Mouse (Mus musculus): ENCODE results near the gene Bbs9. TPM values are rescaled to one million over a fixed set of nuclear protein-coding genes. Genes with fewer than 3 reads are reported as not detected.
"Not testable (repeated sequence)": the region's sequence is repeated elsewhere in the genome, so short reads cannot be mapped to it uniquely, and the experiment has no call there.

Gene Bbs9
- total RNA-seq, 1 experiment from 2014 or later = 41.6 TPM

DNA sequence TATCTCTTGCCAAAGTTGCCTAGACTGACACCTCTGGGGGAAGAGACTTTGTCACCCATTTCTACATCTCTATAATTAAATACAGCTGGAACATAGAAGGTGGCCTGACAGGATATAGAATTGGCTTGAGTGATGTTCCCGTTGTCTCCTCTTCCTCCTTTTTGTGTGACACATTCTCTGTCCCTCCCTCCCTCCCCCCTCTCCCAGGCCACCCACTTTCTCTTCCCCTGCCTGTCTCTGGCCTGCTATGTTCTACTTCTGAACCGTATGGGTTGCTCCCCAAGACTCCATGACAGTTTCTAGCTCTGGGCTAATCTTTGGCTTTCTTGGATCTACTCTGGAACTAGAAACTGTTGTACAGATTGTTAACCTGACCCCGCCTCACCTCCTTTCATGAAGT lies 348.3 kb downstream of the Bbs9 start:
- no peak for ATAC-seq (replicated peaks in 1 of 2; ENCODE audit: insufficient read depth in 1 of 2, low FRiP score in 2 of 2, low TSS enrichment in 1 of 2, low read depth in 1 of 2, poor library complexity in 2 of 2, severe bottlenecking in 2 of 2)

GRCm38 (mm10) chr9:22824910-22825309 lies 349.4 kb downstream of the Bbs9 start:
- ATAC-seq (replicated peaks in 1 of 2; ENCODE audit: insufficient read depth in 1 of 2, low FRiP score in 2 of 2, low TSS enrichment in 1 of 2, low read depth in 1 of 2, poor library complexity in 2 of 2, severe bottlenecking in 2 of 2) = no peak

DNA sequence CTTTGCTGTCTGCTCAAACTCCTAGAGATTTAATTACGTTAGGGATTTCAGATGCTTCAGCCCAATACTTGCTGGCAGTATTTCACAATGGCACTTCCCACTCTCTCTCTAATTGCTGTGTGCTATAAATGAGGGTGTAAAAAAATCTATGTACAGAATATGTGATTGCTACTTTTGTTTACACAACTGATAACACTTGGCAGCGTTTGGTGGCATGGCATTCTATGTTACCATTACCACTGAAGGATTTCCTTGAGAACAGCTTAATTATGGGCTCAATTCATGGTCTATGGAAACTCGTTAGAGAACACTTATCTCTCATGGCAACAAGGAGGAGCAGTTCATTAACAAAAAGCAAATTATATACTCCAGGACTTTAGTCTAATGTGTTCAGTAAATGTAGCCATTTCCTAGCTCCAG lies 351.1 kb downstream of the Bbs9 start:
- ATAC-seq (replicated peaks in 1 of 2; ENCODE audit: insufficient read depth in 1 of 2, low FRiP score in 2 of 2, low TSS enrichment in 1 of 2, low read depth in 1 of 2, poor library complexity in 2 of 2, severe bottlenecking in 2 of 2) = no peak

GRCm38 (mm10) chr9:22827176-22827770 lies 351.8 kb downstream of the Bbs9 start:
- ATAC-seq (replicated peaks in 1 of 2; ENCODE audit: insufficient read depth in 1 of 2, low FRiP score in 2 of 2, low TSS enrichment in 1 of 2, low read depth in 1 of 2, poor library complexity in 2 of 2, severe bottlenecking in 2 of 2) = no peak

DNA sequence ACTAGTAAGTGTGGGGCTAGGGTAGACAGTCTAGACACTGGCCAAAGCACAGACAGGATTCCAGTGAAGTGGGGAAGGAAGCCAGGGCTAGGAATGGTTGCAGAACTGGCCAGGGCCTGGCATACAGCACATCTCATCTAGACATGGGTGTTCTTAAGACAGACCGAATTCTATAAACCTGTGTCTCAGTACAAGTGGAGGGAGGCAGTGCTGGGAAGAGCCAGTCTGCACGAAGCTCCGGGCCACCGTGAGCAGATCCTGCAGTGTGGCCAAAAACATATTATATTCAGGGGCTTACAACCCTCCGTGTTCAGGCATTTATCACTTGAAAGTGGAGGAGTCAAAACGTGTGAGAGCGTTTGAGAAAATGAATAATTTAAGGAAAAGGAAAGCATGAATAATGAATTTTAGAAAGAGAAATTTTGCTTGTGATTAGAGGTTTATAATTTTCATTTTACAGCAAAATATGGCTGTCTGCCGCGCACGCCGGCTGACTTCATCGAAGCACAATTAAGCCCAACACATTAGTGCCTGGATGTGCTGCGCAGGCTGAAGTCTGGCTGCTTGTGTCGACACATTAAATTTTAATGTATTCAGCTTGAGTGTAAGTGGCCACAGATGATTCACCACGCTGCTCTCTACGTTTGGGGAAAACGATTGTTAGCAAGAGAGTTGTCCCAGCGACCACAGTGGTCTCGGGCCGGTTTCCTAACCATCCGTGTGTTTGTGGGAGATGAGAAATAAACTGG lies 353.9 kb downstream of the Bbs9 start:
- no peak for ATAC-seq (replicated peaks in 1 of 2; ENCODE audit: insufficient read depth in 1 of 2, low FRiP score in 2 of 2, low TSS enrichment in 1 of 2, low read depth in 1 of 2, poor library complexity in 2 of 2, severe bottlenecking in 2 of 2)

DNA sequence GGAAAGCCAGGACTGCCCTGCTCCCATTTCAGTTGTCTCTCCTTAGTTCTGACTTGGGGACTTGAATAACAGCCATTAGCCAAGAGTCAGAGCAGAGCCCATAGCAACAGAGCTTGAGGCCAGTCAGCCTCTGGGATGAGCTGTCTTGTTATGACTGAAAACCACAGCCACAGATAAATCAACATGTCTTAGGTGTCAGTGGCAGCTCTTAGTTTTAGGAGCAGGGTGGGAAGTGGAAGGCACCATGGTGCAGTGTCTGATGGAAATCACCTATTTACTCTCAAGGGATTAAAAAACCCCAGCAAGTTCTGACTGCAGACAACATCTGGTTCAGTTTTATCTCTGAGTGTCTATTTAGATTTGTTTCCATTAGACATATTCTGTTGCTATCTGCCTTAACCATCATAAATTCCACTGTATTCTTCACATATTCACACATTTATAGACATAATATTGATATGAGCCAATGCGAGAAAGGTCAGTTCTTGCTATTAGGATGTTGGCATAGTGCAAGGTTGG lies 359.5 kb downstream of the Bbs9 start:
- no peak for ATAC-seq (replicated peaks in 1 of 2; ENCODE audit: insufficient read depth in 1 of 2, low FRiP score in 2 of 2, low TSS enrichment in 1 of 2, low read depth in 1 of 2, poor library complexity in 2 of 2, severe bottlenecking in 2 of 2)

DNA sequence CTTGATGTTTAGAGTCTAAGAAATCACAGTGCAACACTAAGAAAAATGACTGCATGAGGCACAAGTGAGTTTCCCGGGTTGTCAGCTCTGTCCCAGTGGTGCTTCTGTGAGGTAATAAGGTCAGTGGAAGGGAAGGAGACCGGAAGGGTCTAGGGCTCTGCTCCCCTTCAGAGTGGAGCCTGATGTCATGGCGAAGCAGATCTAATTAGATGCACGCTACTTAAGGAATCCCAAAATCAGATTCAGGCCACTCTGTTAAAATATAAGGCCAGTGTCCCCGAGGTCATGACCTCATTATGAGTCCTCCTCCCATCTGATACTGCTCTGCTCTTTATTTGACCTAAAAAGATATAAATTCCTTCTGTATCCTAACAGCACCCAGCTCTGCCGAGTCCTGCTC lies 361.5 kb downstream of the Bbs9 start:
- ATAC-seq (replicated peaks in 1 of 2; ENCODE audit: insufficient read depth in 1 of 2, low FRiP score in 2 of 2, low TSS enrichment in 1 of 2, low read depth in 1 of 2, poor library complexity in 2 of 2, severe bottlenecking in 2 of 2) = no peak

GRCm38 (mm10) chr9:22837702-22838210 lies 362.2 kb downstream of the Bbs9 start:
- no peak for ATAC-seq (replicated peaks in 1 of 2; ENCODE audit: insufficient read depth in 1 of 2, low FRiP score in 2 of 2, low TSS enrichment in 1 of 2, low read depth in 1 of 2, poor library complexity in 2 of 2, severe bottlenecking in 2 of 2)

DNA sequence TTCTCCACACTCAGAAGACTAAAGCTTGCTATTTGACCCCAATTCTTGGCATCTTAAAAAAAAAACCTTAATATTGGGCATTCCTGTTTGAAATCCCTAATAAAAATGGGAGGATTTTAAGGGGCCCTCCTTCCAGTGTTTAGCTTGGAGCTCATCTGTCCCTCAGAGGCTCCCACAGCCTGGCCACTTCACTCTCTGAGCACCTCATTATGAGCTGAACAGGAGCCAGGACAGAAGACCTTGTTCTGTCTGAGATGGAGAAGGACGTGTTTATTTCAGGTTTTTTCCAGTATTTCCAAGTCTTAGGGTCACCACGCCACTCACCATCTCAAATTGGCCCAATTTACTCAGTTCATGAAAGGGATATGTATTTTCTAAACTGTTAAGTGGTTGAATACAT lies 370.5 kb downstream of the Bbs9 start:
- ATAC-seq (replicated peaks in 1 of 2; ENCODE audit: insufficient read depth in 1 of 2, low FRiP score in 2 of 2, low TSS enrichment in 1 of 2, low read depth in 1 of 2, poor library complexity in 2 of 2, severe bottlenecking in 2 of 2) = no peak

GRCm38 (mm10) chr9:22846783-22847182 lies 371.3 kb downstream of the Bbs9 start:
- ATAC-seq (replicated peaks in 1 of 2; ENCODE audit: insufficient read depth in 1 of 2, low FRiP score in 2 of 2, low TSS enrichment in 1 of 2, low read depth in 1 of 2, poor library complexity in 2 of 2, severe bottlenecking in 2 of 2) = no peak

DNA sequence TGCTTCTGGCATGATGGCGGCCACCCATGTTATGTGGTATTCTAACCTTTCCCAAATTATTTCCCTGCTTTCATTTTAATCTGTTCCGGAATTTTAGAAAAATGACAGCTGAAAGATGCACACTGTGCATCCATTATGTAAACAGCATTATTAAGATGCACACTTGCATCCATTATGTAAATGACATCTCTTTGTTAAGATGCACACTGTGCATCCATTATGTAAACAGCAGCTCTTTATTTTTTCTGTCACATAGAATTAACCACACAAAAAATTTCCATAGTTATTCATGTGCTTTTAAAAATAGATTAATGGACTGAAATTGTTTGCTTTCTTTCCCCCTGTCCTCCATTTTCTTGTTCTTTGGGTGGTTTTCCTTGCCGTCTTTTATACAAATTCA lies 373.3 kb downstream of the Bbs9 start:
- ATAC-seq (replicated peaks in 1 of 2; ENCODE audit: insufficient read depth in 1 of 2, low FRiP score in 2 of 2, low TSS enrichment in 1 of 2, low read depth in 1 of 2, poor library complexity in 2 of 2, severe bottlenecking in 2 of 2) = no peak

DNA sequence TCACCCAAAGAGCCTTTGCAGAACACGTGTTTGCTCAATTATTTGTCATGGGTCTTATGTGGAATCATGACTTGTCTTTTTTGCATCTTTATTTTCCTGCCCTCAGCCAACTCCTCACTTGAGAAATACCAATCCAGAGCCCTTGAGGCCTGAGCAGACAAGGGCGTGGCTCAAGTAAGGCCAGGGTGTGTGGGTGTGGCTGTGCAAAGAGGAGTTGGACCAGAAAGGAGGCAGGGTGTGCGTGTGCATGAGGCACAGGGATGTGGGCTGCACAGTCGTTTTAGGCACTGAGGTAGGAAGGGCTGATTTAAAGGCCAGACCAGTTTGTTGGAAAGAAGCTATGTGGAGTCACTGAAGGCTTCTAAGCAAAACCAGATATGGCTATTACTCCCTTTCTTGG lies 373.7 kb downstream of the Bbs9 start:
- no peak for ATAC-seq (replicated peaks in 1 of 2; ENCODE audit: insufficient read depth in 1 of 2, low FRiP score in 2 of 2, low TSS enrichment in 1 of 2, low read depth in 1 of 2, poor library complexity in 2 of 2, severe bottlenecking in 2 of 2)

DNA sequence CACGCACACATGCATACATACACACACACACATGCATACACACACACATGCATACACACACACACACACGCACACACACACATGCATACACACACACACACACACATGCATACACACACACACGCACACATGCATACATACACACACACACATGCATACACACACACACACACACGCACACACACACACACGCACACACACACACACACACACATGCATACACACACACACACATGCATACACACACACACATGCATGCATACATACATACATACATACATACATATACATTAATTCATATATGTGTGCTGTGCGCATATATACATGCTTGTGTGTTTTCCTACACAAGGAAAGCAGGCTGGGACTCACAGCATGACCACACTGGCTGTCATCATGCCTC lies 393.6 kb downstream of the Bbs9 start:
- not testable (repeated sequence) for ATAC-seq (replicated peaks in 1 of 2; ENCODE audit: insufficient read depth in 1 of 2, low FRiP score in 2 of 2, low TSS enrichment in 1 of 2, low read depth in 1 of 2, poor library complexity in 2 of 2, severe bottlenecking in 2 of 2)

GRCm38 (mm10) chr9:22870661-22871060 lies 395.1 kb downstream of the Bbs9 start:
- ATAC-seq (replicated peaks in 1 of 2; ENCODE audit: insufficient read depth in 1 of 2, low FRiP score in 2 of 2, low TSS enrichment in 1 of 2, low read depth in 1 of 2, poor library complexity in 2 of 2, severe bottlenecking in 2 of 2) = no peak

DNA sequence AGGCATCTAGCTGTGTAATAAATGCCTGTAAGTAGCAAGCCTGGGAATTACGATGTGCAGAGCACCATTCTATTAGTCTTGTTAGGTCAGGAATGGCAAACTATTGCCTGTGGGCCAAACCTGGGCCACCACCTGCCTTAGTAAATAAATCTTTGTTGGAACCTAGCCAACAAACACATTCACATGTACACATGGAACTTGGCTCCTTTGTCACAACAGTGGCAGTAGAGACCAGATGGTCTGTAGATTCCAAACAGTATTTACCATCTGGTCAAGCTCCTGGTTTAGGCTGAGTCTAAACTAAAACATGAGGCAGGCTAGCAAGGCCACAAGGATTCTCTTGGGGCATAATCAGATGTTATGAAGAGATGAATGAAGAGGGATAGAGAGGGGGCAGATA lies 399.7 kb downstream of the Bbs9 start:
- no peak for ATAC-seq (replicated peaks in 1 of 2; ENCODE audit: insufficient read depth in 1 of 2, low FRiP score in 2 of 2, low TSS enrichment in 1 of 2, low read depth in 1 of 2, poor library complexity in 2 of 2, severe bottlenecking in 2 of 2)

GRCm38 (mm10) chr9:22879266-22879665 lies 403.8 kb downstream of the Bbs9 start:
- no peak for ATAC-seq (replicated peaks in 1 of 2; ENCODE audit: insufficient read depth in 1 of 2, low FRiP score in 2 of 2, low TSS enrichment in 1 of 2, low read depth in 1 of 2, poor library complexity in 2 of 2, severe bottlenecking in 2 of 2)

GRCm38 (mm10) chr9:22886351-22886750 lies 410.8 kb downstream of the Bbs9 start:
- ATAC-seq (replicated peaks in 1 of 2; ENCODE audit: insufficient read depth in 1 of 2, low FRiP score in 2 of 2, low TSS enrichment in 1 of 2, low read depth in 1 of 2, poor library complexity in 2 of 2, severe bottlenecking in 2 of 2) = no peak

DNA sequence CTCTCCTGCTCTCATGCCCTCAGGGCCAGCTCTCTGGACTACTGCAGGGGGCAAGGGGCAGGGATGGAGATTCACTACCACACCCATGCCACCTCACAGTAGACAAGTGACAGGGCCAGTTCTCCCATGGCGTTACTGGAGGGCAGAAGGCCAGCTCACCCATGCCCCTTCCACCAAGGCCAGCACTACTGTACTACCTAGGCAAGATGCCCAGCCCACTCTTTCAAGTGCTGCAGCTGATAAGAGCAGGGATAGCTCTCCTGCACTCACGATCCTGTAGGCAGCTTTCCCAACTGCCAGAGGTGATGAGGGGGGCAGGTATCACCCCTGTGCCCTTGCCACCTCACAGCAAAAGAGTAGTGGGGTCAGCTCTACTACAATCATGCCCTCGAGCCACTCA lies 429.9 kb downstream of the Bbs9 start:
- ATAC-seq (replicated peaks in 1 of 2; ENCODE audit: insufficient read depth in 1 of 2, low FRiP score in 2 of 2, low TSS enrichment in 1 of 2, low read depth in 1 of 2, poor library complexity in 2 of 2, severe bottlenecking in 2 of 2) = no peak

DNA sequence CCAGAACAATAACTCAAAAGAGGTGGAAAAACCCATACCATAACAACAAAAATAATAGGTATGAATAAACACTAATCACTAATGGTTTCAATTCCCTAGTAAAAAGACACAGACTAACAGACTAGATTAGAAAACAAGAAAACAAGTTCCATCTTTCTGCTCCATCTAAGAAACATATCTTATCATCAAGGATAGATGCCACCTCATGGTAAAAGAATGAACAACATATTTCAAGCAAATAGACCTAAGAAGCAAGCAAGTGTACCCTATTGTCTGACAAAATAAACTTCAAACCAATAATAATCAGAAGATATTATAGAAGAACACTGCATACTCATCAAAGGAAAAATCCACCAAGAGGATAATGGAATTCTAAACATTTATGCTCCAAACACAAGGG lies 441.3 kb downstream of the Bbs9 start:
- ATAC-seq (replicated peaks in 1 of 2; ENCODE audit: insufficient read depth in 1 of 2, low FRiP score in 2 of 2, low TSS enrichment in 1 of 2, low read depth in 1 of 2, poor library complexity in 2 of 2, severe bottlenecking in 2 of 2) = no peak

Data from hematopoietic stem cell, adult 5-6 weeks (primary cell).